Mouse (Mus musculus) urinary bladder, adult 2 months (tissue): ENCODE measurements around the gene Eif4e1b. TPM values are rescaled to one million over a fixed set of nuclear protein-coding genes. Genes with fewer than 3 reads are reported as not detected.
"Not testable (repeated sequence)": the region's sequence is repeated elsewhere in the genome, so short reads cannot be mapped to it uniquely, and the experiment has no call there.

Experiments
- DNase-seq: peaks from one replicate; pipeline ENCODE4 v3.0.0; 2022; ENCODE audit warnings: low spot score
- polyA plus RNA-seq: library from polyadenylated mRNA; depleted of rRNA; stranded (reverse); fragments of >200 nt; gene quantifications from 2 replicates; pipeline ENCODE4 v1.2.3, GENCODE M21; 2012

Eif4e1b gene
- polyA plus RNA-seq, 1 experiment: 0.34 TPM

GRCm38 (mm10) chr13:54759496-54759895, 24.3 kb upstream of the Eif4e1b start:
- no peak for DNase-seq

DNA sequence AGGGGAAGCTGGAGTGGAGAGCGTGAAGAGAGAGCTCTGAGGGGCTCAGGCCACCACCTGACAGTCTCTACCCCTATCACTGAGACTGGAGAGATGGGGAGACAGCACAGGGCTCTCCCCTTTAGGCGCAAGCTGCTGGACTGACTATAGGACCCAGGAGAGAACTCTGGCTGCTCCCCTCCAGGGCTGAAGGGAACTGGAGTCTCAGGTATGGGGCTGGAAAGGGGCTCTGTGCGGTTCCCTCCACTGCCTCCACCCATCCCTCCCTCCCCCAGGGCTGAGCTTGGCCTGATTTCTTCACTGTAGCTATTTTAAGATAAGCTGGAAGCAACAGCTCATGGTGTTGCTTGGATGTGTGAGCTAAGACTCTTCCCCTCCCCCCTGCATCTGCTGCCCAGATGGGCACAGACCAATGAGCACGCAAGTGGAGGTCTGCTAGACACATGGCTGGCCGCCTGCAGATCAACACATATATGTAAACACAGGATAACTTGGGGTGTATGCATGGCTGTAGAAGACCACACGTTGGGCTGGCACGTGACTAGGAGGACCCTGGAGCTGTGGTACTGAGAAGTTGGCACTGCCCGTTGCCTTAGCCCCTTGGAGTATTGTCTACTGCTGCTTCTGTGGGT, 23.5 kb upstream of the Eif4e1b start:
- DNase-seq: no peak

DNA sequence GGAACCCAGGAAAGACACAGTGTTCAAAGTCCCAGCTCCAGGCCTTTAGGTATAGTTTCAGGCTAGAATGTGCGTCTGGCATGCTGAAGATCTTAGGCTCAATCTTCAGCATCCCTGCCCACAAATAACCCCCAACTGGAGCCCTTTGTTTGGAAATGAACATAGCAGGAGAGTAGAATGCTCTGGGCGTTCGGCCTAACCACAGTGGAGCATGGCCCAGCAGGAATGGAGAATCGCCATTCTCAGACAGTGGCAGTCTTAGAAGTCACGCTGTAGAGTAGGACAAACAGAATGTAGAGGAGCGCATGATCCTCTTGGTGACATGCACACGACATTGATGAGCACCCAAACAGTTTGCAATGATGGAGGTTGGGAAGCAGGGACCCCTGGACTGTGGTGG, 22.9 kb upstream of the Eif4e1b start:
- no peak for DNase-seq

- no peak for DNase-seq
Measured at GRCm38 (mm10) chr13:54765281-54766191, 18.3 kb upstream of the Eif4e1b start.

- DNase-seq: no peak
Measured at GRCm38 (mm10) chr13:54766192-54766768, 17.5 kb upstream of the Eif4e1b start, which contains the start of gene Sncb. Gene Sncb (minus strand): TSS chr13:54766595.

DNA sequence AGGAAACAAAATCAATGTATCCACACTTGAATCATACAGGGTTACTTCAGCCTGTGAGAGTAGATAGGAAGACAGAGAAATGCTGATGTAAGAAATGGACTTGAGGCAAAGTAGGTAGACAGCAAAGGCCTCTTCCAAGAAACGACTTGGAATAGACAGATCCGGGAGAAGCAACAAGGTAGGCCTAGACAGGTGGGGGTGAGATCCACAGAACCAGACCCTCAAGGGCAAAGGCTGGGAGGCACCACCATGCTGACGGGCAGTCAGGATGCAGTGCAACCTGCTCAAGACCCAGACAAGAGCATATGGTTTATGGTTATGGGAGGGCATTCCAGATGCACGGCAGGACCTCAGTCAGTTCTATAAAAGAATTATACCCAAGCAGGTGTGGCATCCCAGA, 16.8 kb upstream of the Eif4e1b start:
- no peak for DNase-seq

- DNase-seq: no peak
Measured at GRCm38 (mm10) chr13:54780592-54780991, 3.2 kb upstream of the Eif4e1b start.

DNA sequence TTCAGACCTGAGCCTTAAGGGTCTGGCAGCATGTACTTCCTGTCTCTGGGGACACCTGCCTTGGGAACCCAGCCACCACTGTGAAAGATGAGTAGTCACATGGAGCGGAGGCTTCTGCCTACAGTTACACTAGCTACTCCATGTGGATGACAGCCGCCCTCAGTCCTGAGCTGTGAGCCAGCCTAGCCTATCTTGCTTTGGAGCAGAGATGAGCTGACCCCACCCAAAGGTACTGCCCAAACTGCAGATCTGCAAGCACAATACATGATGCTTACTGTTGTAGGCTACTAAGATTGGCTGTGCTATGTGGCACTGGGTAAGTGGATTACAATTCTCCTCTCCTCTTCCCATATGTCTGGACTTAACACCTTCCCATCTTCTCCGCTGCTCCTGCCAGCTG, 2.7 kb upstream of the Eif4e1b start:
- DNase-seq: no peak

DNA sequence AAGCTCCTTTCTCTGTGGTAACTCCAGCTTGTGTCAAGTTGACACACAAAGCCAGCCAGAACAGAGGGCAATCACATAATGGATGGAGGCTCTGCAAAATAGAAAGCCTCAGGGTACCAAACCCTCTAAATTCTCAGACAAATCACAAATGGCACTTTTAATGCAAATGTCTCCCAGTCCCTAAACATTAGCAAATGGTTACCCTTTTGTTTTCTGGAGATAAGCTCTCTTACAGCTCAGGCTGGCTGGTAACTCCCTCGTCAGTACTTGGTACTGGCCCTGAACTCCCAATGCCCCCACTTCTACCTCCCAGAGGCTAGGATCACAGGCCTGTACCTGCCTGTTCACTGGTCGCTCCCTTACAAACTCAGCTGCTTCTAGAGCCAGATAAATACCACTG, 563 bp upstream of the Eif4e1b start:
- DNase-seq: no peak

- not testable (repeated sequence) for DNase-seq
Measured at GRCm38 (mm10) chr13:54787591-54787990, 3.8 kb downstream of the Eif4e1b start.

GRCm38 (mm10) chr13:54788740-54789560, 5.2 kb downstream of the Eif4e1b start, which contains the start of gene Tspan17:
Gene Tspan17 (plus strand): TSS chr13:54789377.
- peak; percentile 83 for DNase-seq

- peak; percentile 52 for DNase-seq
Measured at GRCm38 (mm10) chr13:54789561-54790397, 6.0 kb downstream of the Eif4e1b start.

DNA sequence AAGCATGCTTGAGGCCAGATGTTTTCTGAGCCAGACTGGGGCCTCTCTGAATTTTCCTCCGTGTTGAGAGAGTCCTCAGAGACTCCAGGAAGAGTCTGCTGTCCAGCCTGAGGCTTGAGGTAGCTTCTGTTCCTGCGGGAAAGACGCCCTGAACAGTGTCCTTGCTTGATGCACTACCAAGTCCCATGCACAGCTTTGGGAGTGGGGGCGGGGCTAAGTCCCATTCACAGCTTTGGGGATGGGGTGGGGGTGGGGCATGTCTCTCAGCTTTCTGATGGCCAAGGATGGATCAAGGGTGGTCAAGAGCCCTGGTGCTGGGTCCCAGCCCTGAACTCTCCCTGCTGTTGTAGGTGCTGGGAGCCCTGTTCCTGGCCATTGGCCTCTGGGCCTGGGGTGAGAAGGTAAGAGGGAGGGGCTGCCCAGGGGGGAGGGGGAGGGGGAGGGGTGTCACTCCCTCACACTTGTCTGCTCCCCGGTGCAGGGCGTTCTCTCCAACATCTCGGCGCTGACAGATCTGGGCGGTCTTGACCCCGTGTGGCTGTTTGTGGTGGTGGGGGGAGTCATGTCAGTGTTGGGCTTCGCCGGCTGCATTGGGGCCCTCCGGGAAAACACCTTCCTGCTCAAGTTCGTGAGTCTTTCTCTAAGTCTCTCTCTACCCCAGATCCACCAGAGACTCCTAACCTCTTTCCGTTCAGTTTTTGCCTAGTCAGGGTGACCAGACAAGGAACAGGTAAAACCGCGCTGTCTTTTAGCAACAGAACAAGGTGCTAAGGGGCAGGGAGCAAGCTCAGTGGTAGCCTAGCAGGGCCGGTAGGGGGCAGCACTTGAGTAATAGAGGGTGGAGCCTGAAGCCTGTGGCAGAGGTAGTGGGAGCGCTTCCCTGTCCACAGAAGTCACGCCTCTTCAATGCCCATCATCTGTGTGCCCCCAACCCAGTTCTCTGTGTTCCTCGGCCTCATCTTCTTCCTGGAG, 8.7 kb downstream of the Eif4e1b start:
- no peak for DNase-seq

- DNase-seq: no peak
Measured at GRCm38 (mm10) chr13:54794002-54794577, 10.3 kb downstream of the Eif4e1b start.

- DNase-seq: no peak
Measured at GRCm38 (mm10) chr13:54794843-54795242, 11.0 kb downstream of the Eif4e1b start.

- no peak for DNase-seq
Measured at GRCm38 (mm10) chr13:54797356-54797755, 13.6 kb downstream of the Eif4e1b start.

- DNase-seq: no peak
Measured at GRCm38 (mm10) chr13:54797861-54798643, 14.3 kb downstream of the Eif4e1b start.

- DNase-seq: no peak
Measured at GRCm38 (mm10) chr13:54798740-54799139, 14.9 kb downstream of the Eif4e1b start.
